Mouse (Mus musculus) liver, postnatal 0 days (tissue): ENCODE data around the gene Gdf7.

Source experiments
- CTCF ChIP-seq: sonication (generic); IDR thresholded peaks from 2 replicates; pipeline ENCODE4 v1.5.1; 2016; ENCODE audit warnings: antibody characterized with exemption, low read depth
- EP300 ChIP-seq: IDR thresholded peaks from 2 replicates; pipeline ENCODE4 v1.6.1; 2016; ENCODE audit warnings: antibody characterized with exemption, low read depth, mild to moderate bottlenecking

- no peak for TF ChIP-seq CTCF
- no peak for TF ChIP-seq EP300
These were observed 30.3 kb downstream of the Gdf7 start for GRCm38 (mm10) chr12:8271405-8271804.
